Mouse (Mus musculus): ENCODE measurements around the gene Odf2. TPM values are rescaled to one million over a fixed set of nuclear protein-coding genes. Genes with fewer than 3 reads are reported as not detected.
"Not testable (repeated sequence)": the region's sequence is repeated elsewhere in the genome, so short reads cannot be mapped to it uniquely, and the experiment has no call there.

The Odf2 gene
- polyA plus RNA-seq, 1 experiment from 2014 or later: 63.5 TPM

GRCm38 (mm10) chr2:29879964-29880830 lies 8.8 kb upstream of the Odf2 start:
- ATAC-seq (ENCODE audit: low FRiP score) (no peak), DNase-seq (ENCODE audit: low spot score) (no peak)
- Histone ChIP-seq H3K9me3 (ENCODE audit: control insufficient read depth, low read length) (no peaks in the 10 kb centered on the region), H3K9ac (no peak overlapping the region), H3K27me3 (ENCODE audit: control insufficient read depth, insufficient read depth, low read length) (no peaks in the 10 kb centered on the region), H3K4me1 (replicated peaks; ENCODE audit: control insufficient read depth, insufficient read depth, low read length) (0 out of 2 replicates have a peak, but pooled peaks cover 3% of the 10 kb centered on the region), H3K36me3 (replicated peaks; ENCODE audit: control insufficient read depth, insufficient read depth) (peaks cover 23% of the 10 kb centered on the region; the same call in 1 of the 2 replicates), H3K4me3 (replicated peaks; ENCODE audit: low read length) (no peak overlapping the region), H3K27ac (no peak overlapping the region), H3K4me2 (replicated peaks) (no peak overlapping the region)
- WGBS: 83% methylated on average over 17 of the region's 17 CpGs

- not testable (repeated sequence) for H3K27me3 ChIP-seq (ENCODE audit: control insufficient read depth, insufficient read depth, low read length); H3K36me3 ChIP-seq (replicated peaks; ENCODE audit: control insufficient read depth, insufficient read depth)
- WGBS: 90% methylated on average over 9 of the region's 9 CpGs
Observed at GRCm38 (mm10) chr2:29886659-29887292, 2.2 kb upstream of the Odf2 start.

GRCm38 (mm10) chr2:29889991-29890833 lies 1.2 kb downstream of the Odf2 start:
- DNase-seq (ENCODE audit: low spot score): peak; percentile 70
- H3K9ac ChIP-seq: peak overlapping the region; percentile 89
- H3K4me3 ChIP-seq (replicated peaks; ENCODE audit: low read length): peak overlapping the region; percentile 95
- WGBS: under 1% methylated on average over 32 of the region's 61 CpGs
- peak overlapping the region; percentile 88 for H3K27ac ChIP-seq
- peaks cover 37% of the 10 kb centered on the region for H3K36me3 ChIP-seq (replicated peaks; ENCODE audit: control insufficient read depth, insufficient read depth)
- H3K4me1 ChIP-seq (replicated peaks; ENCODE audit: control insufficient read depth, insufficient read depth, low read length): peaks cover 12% of the 10 kb centered on the region
- H3K9me3 ChIP-seq (ENCODE audit: control insufficient read depth, low read length): no peaks in the 10 kb centered on the region
- peak overlapping the region; percentile 95 for H3K4me2 ChIP-seq (replicated peaks)
- H3K27me3 ChIP-seq (ENCODE audit: control insufficient read depth, insufficient read depth, low read length): no peaks in the 10 kb centered on the region
- ATAC-seq (ENCODE audit: low FRiP score): peak; percentile 89

More at GRCm38 (mm10) chr2:29886659-29887292, 2.2 kb upstream of the Odf2 start:
- not testable (repeated sequence) for ATAC-seq (ENCODE audit: low FRiP score); H3K4me3 ChIP-seq (replicated peaks; ENCODE audit: low read length); H3K9ac ChIP-seq; H3K9me3 ChIP-seq (ENCODE audit: control insufficient read depth, low read length); H3K4me2 ChIP-seq (replicated peaks); H3K27ac ChIP-seq; DNase-seq (ENCODE audit: low spot score)
- peaks cover 12% of the 10 kb centered on the region for H3K4me1 ChIP-seq (replicated peaks; ENCODE audit: control insufficient read depth, insufficient read depth, low read length)

DNA sequence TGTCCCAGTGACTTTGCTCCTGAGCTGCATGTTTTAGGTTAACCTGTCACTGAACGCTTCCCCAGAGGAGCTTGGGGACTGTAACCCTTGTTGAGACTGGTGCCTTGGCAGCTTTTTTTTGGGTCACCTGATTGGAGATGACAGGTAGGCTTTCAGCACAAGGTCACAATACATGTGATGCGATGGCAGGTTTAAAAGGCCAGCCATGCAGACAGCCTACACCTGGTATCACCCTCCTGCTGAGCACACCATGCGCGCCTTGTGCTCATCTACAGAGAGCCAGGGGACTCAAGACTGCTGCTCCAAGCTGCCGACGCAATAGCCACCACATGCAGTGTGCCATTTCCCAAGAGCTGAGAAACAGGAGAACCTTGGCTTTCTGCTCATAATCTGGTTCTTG lies 2.8 kb downstream of the Odf2 start:
- H3K4me3 ChIP-seq (replicated peaks; ENCODE audit: low read length): no peak overlapping the region
- ATAC-seq (ENCODE audit: low FRiP score) (no peak), DNase-seq (ENCODE audit: low spot score) (no peak)
- peaks cover 12% of the 10 kb centered on the region for H3K4me1 ChIP-seq (replicated peaks; ENCODE audit: control insufficient read depth, insufficient read depth, low read length)
- H3K36me3 ChIP-seq (replicated peaks; ENCODE audit: control insufficient read depth, insufficient read depth): peaks cover 50% of the 10 kb centered on the region
- 94% methylated on average over 6 of the region's 6 CpGs for WGBS
- H3K27ac ChIP-seq: no peak overlapping the region
- no peaks in the 10 kb centered on the region for H3K27me3 ChIP-seq (ENCODE audit: control insufficient read depth, insufficient read depth, low read length)
- no peaks in the 10 kb centered on the region for H3K9me3 ChIP-seq (ENCODE audit: control insufficient read depth, low read length)
- no peak overlapping the region for H3K9ac ChIP-seq
- H3K4me2 ChIP-seq (replicated peaks): no peak overlapping the region

DNA sequence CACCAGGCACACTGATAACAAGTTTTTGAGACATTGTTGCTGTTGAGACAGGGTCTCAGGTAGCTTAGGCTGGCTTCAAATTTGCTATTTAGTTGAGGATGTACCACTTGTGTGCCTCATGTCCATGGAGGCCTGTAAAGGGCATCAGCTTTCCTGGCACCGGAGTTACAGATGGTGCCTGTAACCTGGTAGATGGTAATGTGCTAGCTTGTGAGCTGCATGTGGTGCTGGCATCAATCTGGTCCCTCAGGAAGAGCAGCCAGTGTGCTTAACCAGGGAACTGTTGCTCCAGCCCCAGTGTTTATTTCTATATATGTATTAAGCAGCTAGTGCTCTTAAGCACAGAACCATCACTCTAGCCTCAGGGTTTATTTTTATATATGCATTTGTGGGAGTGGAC lies 7.0 kb downstream of the Odf2 start:
- Histone ChIP-seq H3K4me1 (replicated peaks; ENCODE audit: control insufficient read depth, insufficient read depth, low read length) (peaks cover 4% of the 10 kb centered on the region), H3K9ac (no peak overlapping the region), H3K9me3 (ENCODE audit: control insufficient read depth, low read length) (no peaks in the 10 kb centered on the region), H3K36me3 (replicated peaks; ENCODE audit: control insufficient read depth, insufficient read depth) (peaks cover 91% of the 10 kb centered on the region), H3K27ac (no peak overlapping the region), H3K4me3 (replicated peaks; ENCODE audit: low read length) (no peak overlapping the region), H3K4me2 (replicated peaks) (no peak overlapping the region), H3K27me3 (ENCODE audit: control insufficient read depth, insufficient read depth, low read length) (no peaks in the 10 kb centered on the region)
- DNase-seq (ENCODE audit: low spot score) (no peak), ATAC-seq (ENCODE audit: low FRiP score) (no peak)
- 87% methylated on average over 1 of the region's 1 CpGs for WGBS

DNA sequence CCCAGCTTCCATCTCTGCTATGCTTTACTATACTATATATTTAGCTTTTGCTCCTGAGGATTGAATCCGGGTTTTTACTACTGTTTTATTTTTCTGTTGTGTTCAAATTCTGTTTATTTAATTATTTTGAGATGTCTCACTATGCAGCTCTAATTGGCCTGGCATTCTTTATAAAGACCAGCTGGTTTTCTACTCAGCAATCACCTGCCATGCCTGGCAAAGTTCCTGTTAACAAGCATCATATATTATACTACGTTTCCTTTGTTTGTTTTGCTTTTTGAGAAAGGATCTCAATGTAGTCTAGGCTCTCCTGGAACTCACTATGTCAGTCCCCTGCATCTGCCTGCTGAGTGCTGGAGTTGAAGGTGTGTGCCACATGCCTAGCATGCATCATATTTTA lies 8.3 kb downstream of the Odf2 start:
- Histone ChIP-seq H3K4me1 (replicated peaks; ENCODE audit: control insufficient read depth, insufficient read depth, low read length) (no peaks in the 10 kb centered on the region), H3K9ac (no peak overlapping the region), H3K4me3 (replicated peaks; ENCODE audit: low read length) (no peak overlapping the region), H3K4me2 (replicated peaks) (no peak overlapping the region), H3K9me3 (ENCODE audit: control insufficient read depth, low read length) (no peaks in the 10 kb centered on the region), H3K36me3 (replicated peaks; ENCODE audit: control insufficient read depth, insufficient read depth) (peaks cover 96% of the 10 kb centered on the region), H3K27ac (no peak overlapping the region), H3K27me3 (ENCODE audit: control insufficient read depth, insufficient read depth, low read length) (no peaks in the 10 kb centered on the region)
- ATAC-seq (ENCODE audit: low FRiP score): no peak
- 89% methylated on average over 2 of the region's 2 CpGs for WGBS
- no peak for DNase-seq (ENCODE audit: low spot score)

DNA sequence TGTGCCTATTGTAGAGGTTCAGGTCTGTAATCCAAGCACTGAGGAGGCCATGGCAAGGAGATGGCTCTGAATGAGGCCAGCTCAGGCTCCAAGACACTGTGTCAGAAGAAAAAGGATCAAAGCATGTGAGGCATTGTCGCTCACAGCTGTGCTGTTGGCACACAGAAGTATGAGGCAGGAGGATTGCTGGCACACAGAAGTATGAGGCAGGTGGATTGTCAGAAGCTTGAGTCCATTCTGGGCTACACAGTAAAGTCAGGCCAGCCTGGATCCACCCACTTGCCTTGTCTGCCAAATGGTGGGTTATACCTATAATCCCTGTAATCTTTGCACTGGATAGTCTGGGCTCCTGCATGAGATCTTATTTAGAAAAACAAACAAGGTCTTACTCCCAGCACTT lies 9.1 kb downstream of the Odf2 start:
- 100% methylated on average over 1 of the region's 1 CpGs for WGBS
- Histone ChIP-seq H3K4me1 (replicated peaks; ENCODE audit: control insufficient read depth, insufficient read depth, low read length) (no peaks in the 10 kb centered on the region), H3K27ac (no peak overlapping the region), H3K9me3 (ENCODE audit: control insufficient read depth, low read length) (no peaks in the 10 kb centered on the region), H3K27me3 (ENCODE audit: control insufficient read depth, insufficient read depth, low read length) (no peaks in the 10 kb centered on the region), H3K4me2 (replicated peaks) (no peak overlapping the region), H3K4me3 (replicated peaks; ENCODE audit: low read length) (no peak overlapping the region), H3K9ac (no peak overlapping the region), H3K36me3 (replicated peaks; ENCODE audit: control insufficient read depth, insufficient read depth) (peaks cover 96% of the 10 kb centered on the region)
- DNase-seq (ENCODE audit: low spot score) (no peak), ATAC-seq (ENCODE audit: low FRiP score) (no peak)

DNA sequence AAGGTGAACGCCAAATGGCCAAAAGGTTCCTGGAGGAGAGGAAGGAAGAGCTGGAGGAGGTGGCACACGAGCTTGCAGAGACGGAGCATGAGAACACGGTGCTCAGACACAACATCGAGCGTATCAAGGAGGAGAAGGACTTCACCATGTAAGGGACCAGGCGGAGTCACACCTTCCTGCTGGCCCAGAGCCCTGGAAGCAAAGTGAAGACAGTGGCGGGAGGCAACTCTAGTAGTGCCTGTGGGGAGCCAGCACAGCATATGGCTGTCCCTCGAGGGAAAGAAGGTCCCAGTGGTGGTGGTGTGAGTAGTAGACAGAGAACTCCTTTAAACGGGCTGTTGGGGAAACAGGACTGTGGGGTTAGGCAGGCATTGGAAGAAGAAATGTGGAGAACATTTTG lies 13.2 kb downstream of the Odf2 start:
- no peaks in the 10 kb centered on the region for H3K4me1 ChIP-seq (replicated peaks; ENCODE audit: control insufficient read depth, insufficient read depth, low read length)
- H3K36me3 ChIP-seq (replicated peaks; ENCODE audit: control insufficient read depth, insufficient read depth): peaks cover 99% of the 10 kb centered on the region
- ATAC-seq (ENCODE audit: low FRiP score) (no peak), DNase-seq (ENCODE audit: low spot score) (no peak)
- no peak overlapping the region for H3K4me2 ChIP-seq (replicated peaks)
- H3K4me3 ChIP-seq (replicated peaks; ENCODE audit: low read length): no peak overlapping the region
- H3K27me3 ChIP-seq (ENCODE audit: control insufficient read depth, insufficient read depth, low read length): no peaks in the 10 kb centered on the region
- 94% methylated on average over 10 of the region's 10 CpGs for WGBS
- no peak overlapping the region for H3K27ac ChIP-seq
- no peaks in the 10 kb centered on the region for H3K9me3 ChIP-seq (ENCODE audit: control insufficient read depth, low read length)
- H3K9ac ChIP-seq: no peak overlapping the region

DNA sequence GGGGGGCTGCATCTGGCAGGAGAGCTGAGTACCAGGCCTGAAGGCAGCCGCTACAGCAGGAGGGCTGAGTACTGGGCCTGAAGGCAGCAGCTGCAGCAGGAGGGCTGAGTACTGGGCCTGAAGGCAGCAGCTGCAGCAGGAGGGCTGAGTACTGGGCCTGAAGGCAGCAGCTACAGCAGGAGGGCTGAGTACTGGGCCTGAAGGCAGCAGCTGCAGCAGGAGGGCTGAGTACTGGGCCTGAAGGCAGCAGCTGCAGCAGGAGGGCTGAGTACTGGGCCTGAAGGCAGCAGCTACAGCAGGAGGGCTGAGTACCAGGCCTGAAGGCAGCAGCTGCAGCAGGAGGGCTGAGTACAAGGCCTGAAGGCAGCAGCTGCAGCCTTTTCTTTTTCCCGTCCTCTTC lies 19.1 kb downstream of the Odf2 start:
- H3K9ac ChIP-seq; H3K4me1 ChIP-seq (replicated peaks; ENCODE audit: control insufficient read depth, insufficient read depth, low read length); H3K9me3 ChIP-seq (ENCODE audit: control insufficient read depth, low read length); DNase-seq (ENCODE audit: low spot score); H3K4me3 ChIP-seq (replicated peaks; ENCODE audit: low read length); H3K27ac ChIP-seq; H3K4me2 ChIP-seq (replicated peaks); ATAC-seq (ENCODE audit: low FRiP score); H3K27me3 ChIP-seq (ENCODE audit: control insufficient read depth, insufficient read depth, low read length): not testable (repeated sequence)
- peaks cover 93% of the 10 kb centered on the region for H3K36me3 ChIP-seq (replicated peaks; ENCODE audit: control insufficient read depth, insufficient read depth)
- 85% methylated on average over 2 of the region's 2 CpGs for WGBS
